ENCODE assay signal across 10 mouse cellular contexts in the genomic region with DNA sequence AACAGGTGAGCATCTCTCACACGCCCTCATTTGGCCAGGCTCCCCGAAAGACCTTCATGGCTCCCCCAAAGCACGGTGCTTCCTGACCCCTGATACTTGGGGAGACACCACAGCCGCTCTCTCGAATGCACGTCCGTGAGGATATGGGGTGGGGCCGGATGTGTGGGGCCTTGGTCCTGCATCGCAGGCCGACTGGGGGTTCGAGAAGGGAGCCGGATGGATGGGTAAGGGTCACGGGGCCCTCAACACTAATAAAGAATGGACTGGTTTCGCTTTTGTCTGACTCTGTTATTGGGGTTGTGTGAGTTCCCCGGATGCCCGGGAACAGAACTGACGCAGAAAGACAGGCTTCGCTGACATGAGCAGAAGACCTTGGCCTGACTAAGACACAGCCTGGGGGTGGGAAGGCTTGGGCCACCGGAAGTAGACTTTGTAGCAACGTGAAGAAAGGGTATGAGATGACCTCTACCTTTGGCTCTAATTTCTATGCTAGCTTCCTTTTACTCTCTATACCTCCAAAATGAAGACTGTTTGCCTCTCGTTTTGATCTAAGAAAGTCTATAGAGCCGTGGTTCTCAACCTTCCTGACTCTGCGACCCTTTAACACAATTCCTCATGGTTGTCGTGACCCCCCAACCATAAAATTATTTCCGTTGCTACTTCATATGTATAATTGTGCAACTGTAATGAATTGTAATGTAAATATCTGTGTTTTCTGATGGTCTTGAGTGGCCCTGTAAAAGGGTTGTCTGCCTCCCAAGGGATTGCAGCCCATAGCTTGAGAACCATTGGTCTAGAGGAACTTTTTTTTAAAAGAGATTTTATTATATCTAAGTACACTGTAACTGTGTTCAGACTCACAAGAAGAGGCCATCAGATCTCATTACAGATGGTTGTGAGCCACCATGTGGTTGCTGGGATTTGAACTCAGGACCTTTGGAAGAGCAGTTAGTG. TPM values are rescaled to one million over a fixed set of nuclear protein-coding genes. Genes with fewer than 3 reads are reported as not detected.
DNase-seq lines count a peak whose midpoint lies in the region; ATAC-seq and TF ChIP-seq lines count a peak whose summit lies in the region.
"Had no signal": no experiment of that assay in that cellular context is flagged by ENCODE, and none has a peak within 500 bp of the region (broad histone marks: within the 10 kb centered on the region; RNA-seq: fewer than 3 reads in every experiment).

No protein-coding gene starts in this region.

- H3K36me3 ChIP-seq in heart, embryonic 14.5 days (ENCODE audit: control insufficient read depth, insufficient read depth, low read length) = no peaks in the 10 kb centered on the region
- no peaks in the 10 kb centered on the region for H3K36me3 ChIP-seq in heart, embryonic 16.5 days (ENCODE audit: control insufficient read depth, insufficient read depth)
- H3K36me3 ChIP-seq in spleen, adult 2 months (ENCODE audit: control insufficient read depth, insufficient read depth, low read length) = peaks cover 18% of the 10 kb centered on the region
- no peaks in the 10 kb centered on the region for H3K36me3 ChIP-seq in hindbrain, postnatal 0 days (ENCODE audit: insufficient read depth, low read length)
- H3K36me3 ChIP-seq: embryonic facial prominence, embryonic 13.5 days; midbrain, embryonic 13.5 days had no signal

- DNase-seq in heart, postnatal 14 days = no peak
- peak; percentile 54 for DNase-seq in spleen, adult 2 months (ENCODE audit: low read depth in 1 of 2, low spot score in 2 of 2)
- DNase-seq in urinary bladder, adult 2 months (ENCODE audit: low spot score) = no peak
- no peak for DNase-seq in hindbrain, postnatal 0 days (ENCODE audit: low spot score)
- DNase-seq in urinary bladder, postnatal 25 days (ENCODE audit: low spot score) = no peak

- no peak for TF ChIP-seq CTCF in spleen, adult 2 months (IDR thresholded peaks at IDR 0.05; ENCODE audit: extremely low read depth, insufficient read depth, insufficient read length, insufficient replicate concordance)
- TF ChIP-seq CTCF in hindbrain, postnatal 0 days (IDR thresholded peaks at IDR 0.05; ENCODE audit: low read depth) = no peak

- H3K4me2 ChIP-seq in heart, embryonic 14.5 days (ENCODE audit: low read length) = no peak overlapping the region
- no peak overlapping the region for H3K4me2 ChIP-seq in heart, embryonic 16.5 days (ENCODE audit: low read depth, low read length)
- no peak overlapping the region for H3K4me2 ChIP-seq in hindbrain, postnatal 0 days (ENCODE audit: low read depth, low read length)
- H3K4me2 ChIP-seq: embryonic facial prominence, embryonic 13.5 days; midbrain, embryonic 13.5 days had no signal

- no peak for TF ChIP-seq POLR2A in spleen, adult 2 months (IDR thresholded peaks at IDR 0.05; ENCODE audit: low read depth, low read length)

- H3K4me3 ChIP-seq in heart, embryonic 14.5 days (ENCODE audit: control insufficient read depth in 1 of 2, insufficient read depth in 1 of 2, low read depth in 1 of 2, low read length in 2 of 2) = peak overlapping the region; percentile 9 to 13; a peak in 1 of 4 replicates
- H3K4me3 ChIP-seq in heart, embryonic 16.5 days (ENCODE audit: low read length) = peak overlapping the region; percentile 47
- H3K4me3 ChIP-seq in spleen, adult 2 months (ENCODE audit: extremely low read depth, insufficient read depth, insufficient read length) = peak overlapping the region; percentile 85
- H3K4me3 ChIP-seq in hindbrain, postnatal 0 days (ENCODE audit: low read length) = no peak overlapping the region
- H3K4me3 ChIP-seq: embryonic facial prominence, embryonic 13.5 days; midbrain, embryonic 13.5 days had no signal

- WGBS in heart, embryonic 14.5 days = 82% methylated on average over 25 of the region's 25 CpGs
- 75% methylated on average over 25 of the region's 25 CpGs for WGBS in heart, embryonic 16.5 days
- 6% methylated on average over 25 of the region's 25 CpGs for whole genome bisulfite sequencing in spleen, adult 2 months
- whole genome bisulfite sequencing in hindbrain, postnatal 0 days = 86% methylated on average over 25 of the region's 25 CpGs

- no peak for ATAC-seq in heart, embryonic 14.5 days (ENCODE audit: insufficient number of reproducible peaks, insufficient read depth, low FRiP score, low read depth)
- ATAC-seq in CD4-positive, CD25-positive, alpha-beta regulatory T cell, adult 4 months = peak; percentile 15
- no peak for ATAC-seq in heart, embryonic 16.5 days (replicated peaks; ENCODE audit: extremely low read depth, insufficient read depth, low FRiP score)
- ATAC-seq in hindbrain, postnatal 0 days = no peak
- ATAC-seq: midbrain, embryonic 13.5 days had no signal

- peaks cover 35% of the 10 kb centered on the region for H3K27me3 ChIP-seq in heart, embryonic 14.5 days (ENCODE audit: control insufficient read depth, insufficient read depth, low read length)
- peaks cover 30% of the 10 kb centered on the region for H3K27me3 ChIP-seq in heart, embryonic 16.5 days (ENCODE audit: control insufficient read depth, insufficient read depth, low read length)
- no peaks in the 10 kb centered on the region for H3K27me3 ChIP-seq in spleen, adult 2 months (ENCODE audit: control insufficient read depth, insufficient read depth, low read length)
- H3K27me3 ChIP-seq in hindbrain, postnatal 0 days (ENCODE audit: insufficient read depth, low read length) = no peaks in the 10 kb centered on the region

- no peak overlapping the region for H3K9ac ChIP-seq in heart, embryonic 14.5 days (ENCODE audit: low read length)
- peak overlapping the region; percentile 66 for H3K9ac ChIP-seq in heart, embryonic 16.5 days (ENCODE audit: low read length)
- no peak overlapping the region for H3K9ac ChIP-seq in hindbrain, postnatal 0 days (replicated peaks; ENCODE audit: low read length)
- H3K9ac ChIP-seq: embryonic facial prominence, embryonic 13.5 days; midbrain, embryonic 13.5 days had no signal

- no peaks in the 10 kb centered on the region for H3K9me3 ChIP-seq in heart, embryonic 14.5 days (ENCODE audit: control insufficient read depth, low read length)
- H3K9me3 ChIP-seq in heart, embryonic 16.5 days (replicated peaks; ENCODE audit: control insufficient read depth, low read length) = no peaks in the 10 kb centered on the region
- no peaks in the 10 kb centered on the region for H3K9me3 ChIP-seq in hindbrain, postnatal 0 days (ENCODE audit: low read length)
- H3K9me3 ChIP-seq: embryonic facial prominence, embryonic 13.5 days; midbrain, embryonic 13.5 days had no signal

- intact Hi-C loops in heart, postnatal 14 days (cut with DNase I) = no loop called here

- H3K4me1 ChIP-seq in heart, embryonic 14.5 days (ENCODE audit: control insufficient read depth in 2 of 2, insufficient read depth in 2 of 2, low read length in 2 of 2) = peaks cover 0 to 2% of the 10 kb centered on the region in 2 experiments; a peak in 1 of 4 replicates
- 0 out of 2 replicates have a peak, but pooled peaks cover 3% of the 10 kb centered on the region for H3K4me1 ChIP-seq in heart, embryonic 16.5 days (ENCODE audit: control insufficient read depth, insufficient read depth, low read length)
- peaks cover 17% of the 10 kb centered on the region; the same call in 1 of the 2 replicates for H3K4me1 ChIP-seq in spleen, adult 2 months (ENCODE audit: control insufficient read depth, insufficient read depth, insufficient read length)
- H3K4me1 ChIP-seq in hindbrain, postnatal 0 days (ENCODE audit: insufficient read depth, low read length) = 0 out of 2 replicates have a peak, but pooled peaks cover 3% of the 10 kb centered on the region

- H3K27ac ChIP-seq in heart, embryonic 14.5 days (replicated peaks in 1 of 2; ENCODE audit: control insufficient read depth in 1 of 2, insufficient read depth in 1 of 2, low read depth in 2 of 2, low read length in 2 of 2) = no peak overlapping the region
- H3K27ac ChIP-seq in heart, embryonic 16.5 days (ENCODE audit: low read length) = peak overlapping the region; percentile 45
- peak overlapping the region; percentile 98 for H3K27ac ChIP-seq in spleen, adult 2 months (ENCODE audit: insufficient read depth, low read length)
- no peak overlapping the region for H3K27ac ChIP-seq in hindbrain, postnatal 0 days
- H3K27ac ChIP-seq: embryonic facial prominence, embryonic 13.5 days; midbrain, embryonic 13.5 days had no signal

RNA-seq across cellular contexts. Expression of a gene that starts 3.1 kb away (rescaled TPM):
- polyA plus RNA-seq in heart, embryonic 14.5 days (2014; fragmentation: Nextera tagmentation; extraction: Ambion mirVana) = 0.09 and 0.26 TPM in 2 replicates
- total RNA-seq in heart, postnatal 14 days (2021) = under 1 TPM; 0.17 to 0.19 TPM
- 1 to 10 TPM; 3.1 to 3.7 TPM for polyA plus RNA-seq in CD4-positive, CD25-positive, alpha-beta regulatory T cell, adult 4 months (2017; shearing (Covaris generic))
- polyA plus RNA-seq in heart, embryonic 16.5 days (2015; fragmentation: Nextera tagmentation; extraction: Ambion mirVana) = 1.1 and 1.2 TPM in 2 replicates
- 6.1 and 6.2 TPM in 2 replicates for polyA plus RNA-seq in spleen, adult 2 months (2012; rRNA removed)
- 9.7 and 11.4 TPM in 2 replicates for polyA plus RNA-seq in urinary bladder, adult 2 months (2012; rRNA removed)
- total RNA-seq in hindbrain, postnatal 0 days (2014; rRNA removed) = 103 and 137 TPM in 2 replicates
- 33.2 and 35.6 TPM in 2 replicates for polyA plus RNA-seq in hindbrain, postnatal 0 days (2015; fragmentation: Nextera tagmentation; extraction: Ambion mirVana)

RNA-seq across cellular contexts. Expression of a gene that starts 19.9 kb away (rescaled TPM):
- polyA plus RNA-seq in heart, embryonic 14.5 days (2014; fragmentation: Nextera tagmentation; extraction: Ambion mirVana) = 116 and 124 TPM in 2 replicates
- total RNA-seq in heart, postnatal 14 days (2021) = 10 to 100 TPM; 47.8 to 51.1 TPM
- 100 to 1,000 TPM; 346 to 405 TPM for polyA plus RNA-seq in CD4-positive, CD25-positive, alpha-beta regulatory T cell, adult 4 months (2017; shearing (Covaris generic))
- 100 and 111 TPM in 2 replicates for polyA plus RNA-seq in heart, embryonic 16.5 days (2015; fragmentation: Nextera tagmentation; extraction: Ambion mirVana)
- polyA plus RNA-seq in spleen, adult 2 months (2012; rRNA removed) = 59.1 and 62.2 TPM in 2 replicates
- polyA plus RNA-seq in urinary bladder, adult 2 months (2012; rRNA removed) = 94.2 and 98.4 TPM in 2 replicates
- total RNA-seq in hindbrain, postnatal 0 days (2014; rRNA removed) = 60.7 and 63.5 TPM in 2 replicates
- polyA plus RNA-seq in hindbrain, postnatal 0 days (2015; fragmentation: Nextera tagmentation; extraction: Ambion mirVana) = 125 and 135 TPM in 2 replicates

RNA-seq across cellular contexts. Expression of a gene that starts 36.1 kb away (rescaled TPM):
- 0.09 and 1.00 TPM in 2 replicates for polyA plus RNA-seq in heart, embryonic 14.5 days (2014; fragmentation: Nextera tagmentation; extraction: Ambion mirVana)
- total RNA-seq in heart, postnatal 14 days (2021) = under 1 TPM in 1 of 2 experiments, not detected in 1; 0.61 TPM
- polyA plus RNA-seq in CD4-positive, CD25-positive, alpha-beta regulatory T cell, adult 4 months (2017; shearing (Covaris generic)) = not detected
- 1.0 and 2.9 TPM in 2 replicates for polyA plus RNA-seq in heart, embryonic 16.5 days (2015; fragmentation: Nextera tagmentation; extraction: Ambion mirVana)
- 21.9 and 28.7 TPM in 2 replicates for polyA plus RNA-seq in spleen, adult 2 months (2012; rRNA removed)
- polyA plus RNA-seq in urinary bladder, adult 2 months (2012; rRNA removed) = 0.46 and 1.1 TPM in 2 replicates
- total RNA-seq in hindbrain, postnatal 0 days (2014; rRNA removed) = 0.37 TPM in 1 of 2 replicates, not detected in the other
- polyA plus RNA-seq in hindbrain, postnatal 0 days (2015; fragmentation: Nextera tagmentation; extraction: Ambion mirVana) = 0.10 and 0.55 TPM in 2 replicates

Comparison
In these comparisons a context has a peak if more than half of its experiments do, and no peak if none do; other contexts are left out.
1. H3K27ac ChIP-seq: peak in heart, embryonic 16.5 days (single experiment) and spleen, adult 2 months (single experiment); none in heart, embryonic 14.5 days (0 of 2) and hindbrain, postnatal 0 days (single experiment).
2. DNase-seq: peak in spleen, adult 2 months (2 of 2); none in heart, postnatal 14 days (0 of 2), urinary bladder, adult 2 months (single experiment), hindbrain, postnatal 0 days (single experiment) and urinary bladder, postnatal 25 days (single experiment).